ENCODE assay signal across 7 mouse cellular contexts in the genomic region with DNA sequence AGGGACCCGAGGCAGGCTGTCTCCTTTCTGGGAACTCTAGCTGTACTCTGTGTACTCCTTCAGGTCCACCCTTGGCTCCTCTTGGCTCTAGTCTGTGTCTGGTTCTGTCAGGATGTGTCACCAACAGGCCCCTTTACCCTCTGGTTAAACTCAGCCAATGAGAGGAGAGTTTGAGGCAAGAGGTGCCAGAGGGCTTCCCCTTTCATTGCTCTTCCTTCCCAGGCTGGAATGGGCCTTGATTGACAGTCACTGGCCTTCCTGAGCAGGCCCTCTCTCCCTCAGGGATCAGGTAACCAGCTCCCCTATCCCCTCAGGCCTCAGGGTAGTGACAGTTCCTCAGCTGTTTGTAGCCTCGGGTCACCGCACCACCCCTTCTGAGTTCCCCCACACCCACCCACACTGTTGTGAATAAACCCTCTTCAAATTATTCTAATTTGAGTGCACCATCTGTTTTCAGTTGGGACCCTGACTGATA. TPM values are rescaled to one million over a fixed set of nuclear protein-coding genes. Genes with fewer than 3 reads are reported as not detected.
A peak's percentile ranks its signal among the peaks of the same experiment; 100 is the strongest.
DNase-seq lines count a peak whose midpoint lies in the region; ATAC-seq and TF ChIP-seq lines count a peak whose summit lies in the region.

No protein-coding gene starts in this region.

- no peak overlapping the region for H3K9ac ChIP-seq in lung, postnatal 0 days (replicated peaks; ENCODE audit: low read depth)
- no peak overlapping the region for H3K9ac ChIP-seq in limb, embryonic 15.5 days
- H3K9ac ChIP-seq in stomach, embryonic 16.5 days (ENCODE audit: low read length), result no peak overlapping the region

- no peak overlapping the region for H3K4me3 ChIP-seq in lung, postnatal 0 days (ENCODE audit: low read depth, low read length)
- H3K4me3 ChIP-seq in lung, adult 2 months (replicated peaks; ENCODE audit: extremely low read depth, low read depth, low read length), result no peak overlapping the region
- H3K4me3 ChIP-seq in embryonic fibroblast, embryonic 13.5 days (ENCODE audit: insufficient read depth, low read length), result no peak overlapping the region
- no peak overlapping the region for H3K4me3 ChIP-seq in limb, embryonic 15.5 days
- no peak overlapping the region for H3K4me3 ChIP-seq in stomach, embryonic 16.5 days (replicated peaks; ENCODE audit: low read length)

- WGBS in lung, postnatal 0 days, result 42% methylated on average over 3 of the region's 3 CpGs
- 60% methylated on average over 3 of the region's 3 CpGs for WGBS in lung, adult 2 months
- WGBS in limb, embryonic 15.5 days, result 33% methylated on average over 3 of the region's 3 CpGs
- WGBS in stomach, embryonic 16.5 days, result 35% methylated on average over 3 of the region's 3 CpGs

- no peak for TF ChIP-seq EP300 in lung, postnatal 0 days (IDR thresholded peaks at IDR 0.05)

- peak; percentile 41 for DNase-seq in lung, postnatal 0 days (ENCODE audit: low spot score)
- no peak for DNase-seq in lung, adult 2 months
- no peak for DNase-seq in adrenal gland, adult 8-10 months
- DNase-seq in thymus, postnatal 14 days, result no peak

- H3K4me2 ChIP-seq in lung, postnatal 0 days (replicated peaks; ENCODE audit: low read depth, low read length), result no peak overlapping the region
- no peak overlapping the region for H3K4me2 ChIP-seq in limb, embryonic 15.5 days
- no peak overlapping the region for H3K4me2 ChIP-seq in stomach, embryonic 16.5 days (ENCODE audit: low read depth, low read length)

- no peaks in the 10 kb centered on the region for H3K36me3 ChIP-seq in lung, postnatal 0 days (ENCODE audit: insufficient read depth, low read length)
- H3K36me3 ChIP-seq in limb, embryonic 15.5 days, result no peaks in the 10 kb centered on the region
- no peaks in the 10 kb centered on the region for H3K36me3 ChIP-seq in stomach, embryonic 16.5 days (ENCODE audit: control insufficient read depth, insufficient read depth, low read length)

- no peaks in the 10 kb centered on the region for H3K4me1 ChIP-seq in lung, postnatal 0 days (ENCODE audit: insufficient read depth, low read depth, low read length)
- no peaks in the 10 kb centered on the region for H3K4me1 ChIP-seq in lung, adult 2 months (ENCODE audit: control insufficient read depth, insufficient read depth, low read length)
- 0 out of 2 replicates have a peak, but pooled peaks cover 6% of the 10 kb centered on the region for H3K4me1 ChIP-seq in embryonic fibroblast, embryonic 13.5 days (ENCODE audit: control insufficient read depth, insufficient read depth, low read length)
- H3K4me1 ChIP-seq in limb, embryonic 15.5 days, result peaks cover 16% of the 10 kb centered on the region
- no peaks in the 10 kb centered on the region for H3K4me1 ChIP-seq in stomach, embryonic 16.5 days (ENCODE audit: control insufficient read depth, insufficient read depth, low read length)

- no peaks in the 10 kb centered on the region for H3K9me3 ChIP-seq in lung, postnatal 0 days (ENCODE audit: low read length)
- no peaks in the 10 kb centered on the region for H3K9me3 ChIP-seq in limb, embryonic 15.5 days
- H3K9me3 ChIP-seq in stomach, embryonic 16.5 days (replicated peaks; ENCODE audit: control insufficient read depth, low read length), result no peaks in the 10 kb centered on the region

- ATAC-seq in lung, postnatal 0 days, result peak; percentile 72
- ATAC-seq in limb, embryonic 15.5 days (ENCODE audit: insufficient number of reproducible peaks, low FRiP score, low TSS enrichment, low read depth), result peak; percentile 35; the same call in 1 of the 2 replicates
- no peak for ATAC-seq in stomach, embryonic 16.5 days (ENCODE audit: insufficient read depth, low FRiP score)

- no peaks in the 10 kb centered on the region for H3K27me3 ChIP-seq in lung, postnatal 0 days (replicated peaks; ENCODE audit: insufficient read depth, low read length)
- no peaks in the 10 kb centered on the region for H3K27me3 ChIP-seq in limb, embryonic 15.5 days
- H3K27me3 ChIP-seq in stomach, embryonic 16.5 days (ENCODE audit: control insufficient read depth, insufficient read depth, low read length), result no peaks in the 10 kb centered on the region

- TF ChIP-seq CTCF in lung, postnatal 0 days (IDR thresholded peaks at IDR 0.05), result no peak
- TF ChIP-seq CTCF in lung, adult 2 months (IDR thresholded peaks at IDR 0.05; ENCODE audit: insufficient read depth, low read length), result no peak
- no peak for TF ChIP-seq CTCF in embryonic fibroblast, embryonic 13.5 days (IDR thresholded peaks at IDR 0.05; ENCODE audit: borderline replicate concordance, insufficient read depth, low read length)

- no peak for TF ChIP-seq POLR2A in lung, adult 2 months (IDR thresholded peaks at IDR 0.05; ENCODE audit: borderline replicate concordance, extremely low read depth, low read depth, low read length)
- TF ChIP-seq POLR2A in embryonic fibroblast, embryonic 13.5 days (IDR thresholded peaks at IDR 0.05; ENCODE audit: low read depth, low read length), result no peak

- H3K27ac ChIP-seq in lung, postnatal 0 days (ENCODE audit: low read length), result no peak overlapping the region
- peak overlapping the region; percentile 5; the same call in 1 of the 2 replicates for H3K27ac ChIP-seq in embryonic fibroblast, embryonic 13.5 days (ENCODE audit: insufficient read depth, low read length)
- peak overlapping the region; percentile 12 for H3K27ac ChIP-seq in limb, embryonic 15.5 days
- peak overlapping the region; percentile 29; the same call in 1 of the 2 replicates for H3K27ac ChIP-seq in stomach, embryonic 16.5 days (ENCODE audit: low read length)

RNA-seq across cellular contexts. Expression of a gene that starts 28.1 kb away (rescaled TPM):
- polyA plus RNA-seq in lung, postnatal 0 days (2015; fragmentation: Nextera tagmentation; extraction: Ambion mirVana), result 318 and 349 TPM in 2 replicates
- polyA plus RNA-seq in lung, adult 2 months (2012; rRNA removed), result 40.3 and 50.2 TPM in 2 replicates
- polyA plus RNA-seq in embryonic fibroblast, embryonic 13.5 days (2011; ENCODE audit: insufficient read length, low read depth, missing spikeins), result 501 and 598 TPM in 2 replicates
- polyA plus RNA-seq in limb, embryonic 15.5 days (2015; fragmentation: Nextera tagmentation; extraction: Ambion mirVana), result 339 and 355 TPM in 2 replicates
- polyA plus RNA-seq in stomach, embryonic 16.5 days (2015; fragmentation: Nextera tagmentation; extraction: Ambion mirVana), result 277 and 329 TPM in 2 replicates
- total RNA-seq in adrenal gland, adult 8-10 months (2022), result 100 to 1,000 TPM; 321 to 460 (median 353) TPM

RNA-seq across cellular contexts. Expression of a gene that starts 40.8 kb away (rescaled TPM):
- polyA plus RNA-seq in lung, postnatal 0 days (2015; fragmentation: Nextera tagmentation; extraction: Ambion mirVana), result 42.9 and 48.9 TPM in 2 replicates
- polyA plus RNA-seq in lung, adult 2 months (2012; rRNA removed), result 34.8 and 44.5 TPM in 2 replicates
- polyA plus RNA-seq in embryonic fibroblast, embryonic 13.5 days (2011; ENCODE audit: insufficient read length, low read depth, missing spikeins), result 113 and 146 TPM in 2 replicates
- 79.2 and 95.9 TPM in 2 replicates for polyA plus RNA-seq in limb, embryonic 15.5 days (2015; fragmentation: Nextera tagmentation; extraction: Ambion mirVana)
- 52.8 and 54.5 TPM in 2 replicates for polyA plus RNA-seq in stomach, embryonic 16.5 days (2015; fragmentation: Nextera tagmentation; extraction: Ambion mirVana)
- 10 to 100 TPM; 70.1 to 80.2 (median 76.4) TPM for total RNA-seq in adrenal gland, adult 8-10 months (2022)
